Mouse (Mus musculus) midbrain, postnatal 0 days (tissue): Measurements from ENCODE around the gene Gm20708. TPM values are rescaled to one million over a fixed set of nuclear protein-coding genes. Genes with fewer than 3 reads are reported as not detected.
A peak's percentile ranks its signal among the peaks of the same experiment; 100 is the strongest.
"Not testable (repeated sequence)": the region's sequence is repeated elsewhere in the genome, so short reads cannot be mapped to it uniquely, and the experiment has no call there.

ENCODE experiments used
- ATAC-seq: fragments of 200-750 bp; cut with Nextera tagmentation; 2 replicates; pipeline ENCODE4 v1.8.0; 2017; ENCODE audit warnings: moderate number of reproducible peaks, mild to moderate bottlenecking, moderate TSS enrichment, moderate library complexity; ENCODE audit not compliant: low FRiP score
- DNase-seq: peaks from one replicate; pipeline ENCODE4 v3.0.0-alpha.2; 2015; ENCODE audit warnings: low spot score
- H3K27ac ChIP-seq: fragments of 300-500 bp; sonication (generic); 2 replicates; pipeline ENCODE4 v1.5.1; 2014; ENCODE audit warnings: low read depth, mild to moderate bottlenecking, low read length, mixed read lengths
- H3K27me3 ChIP-seq: fragments of 300-500 bp; sonication (generic); 2 replicates; pipeline ENCODE4 v1.6.1; 2014; ENCODE audit warnings: low read length, control low read depth, mixed read lengths; ENCODE audit not compliant: insufficient read depth
- H3K36me3 ChIP-seq: fragments of 300-500 bp; sonication (generic); 2 replicates; pipeline ENCODE4 v1.6.1; 2014; ENCODE audit warnings: low read length, control low read depth, mixed read lengths; ENCODE audit not compliant: insufficient read depth
- H3K4me1 ChIP-seq: fragments of 300-500 bp; sonication (generic); 2 replicates; pipeline ENCODE4 v1.6.1; 2014; ENCODE audit warnings: mild to moderate bottlenecking, control low read depth, antibody characterized with exemption, low read length, mixed read lengths; ENCODE audit not compliant: insufficient read depth
- H3K4me2 ChIP-seq: fragments of 300-500 bp; sonication (generic); 2 replicates; pipeline ENCODE4 v1.6.1; 2014; ENCODE audit warnings: low read depth, mild to moderate bottlenecking, low read length, mixed read lengths; ENCODE audit not compliant: poor library complexity, severe bottlenecking
- H3K4me3 ChIP-seq: fragments of 300-500 bp; sonication (generic); 2 replicates; pipeline ENCODE4 v1.5.1; 2014; ENCODE audit warnings: low read depth, mild to moderate bottlenecking, low read length, moderate library complexity
- H3K9ac ChIP-seq: fragments of 300-500 bp; sonication (generic); replicated peaks from 2 replicates; pipeline ENCODE4 v1.6.1; 2014; ENCODE audit warnings: mild to moderate bottlenecking, low read length, moderate library complexity, mixed read lengths; ENCODE audit not compliant: poor library complexity, severe bottlenecking
- H3K9me3 ChIP-seq: fragments of 300-500 bp; sonication (generic); 2 replicates; pipeline ENCODE4 v1.6.1; 2016; ENCODE audit warnings: low read length, control low read depth
- CTCF ChIP-seq: IDR thresholded peaks from 2 replicates; pipeline ENCODE4 v1.5.1; 2016; ENCODE audit warnings: antibody characterized with exemption, mild to moderate bottlenecking
- WGBS: fragments of 180-500 bp; shearing (Covaris S2); extraction: QIAGEN DNeasy Blood & Tissue Kit; methylation state at CpG from one replicate; pipeline ENCODE4 v1.1.7; 2014; 5-methylcytosine and 5-hydroxymethylcytosine counted together
- polyA plus RNA-seq: library from polyadenylated mRNA; unstranded; fragments of >200 nt; fragmentation: Nextera tagmentation; extraction: Ambion mirVana; gene quantifications from 2 replicates; pipeline ENCODE4 v1.2.1, GENCODE M21; 2015
- total RNA-seq: library from RNA; depleted of rRNA; stranded (reverse); fragments of >200 nt; gene quantifications from 2 replicates; pipeline ENCODE4 v1.2.3, GENCODE M21; 2014

Gene Gm20708
- total and polyA plus RNA-seq, 2 experiments from 2014 or later, result 1.2 TPM; not detected in 1

DNA sequence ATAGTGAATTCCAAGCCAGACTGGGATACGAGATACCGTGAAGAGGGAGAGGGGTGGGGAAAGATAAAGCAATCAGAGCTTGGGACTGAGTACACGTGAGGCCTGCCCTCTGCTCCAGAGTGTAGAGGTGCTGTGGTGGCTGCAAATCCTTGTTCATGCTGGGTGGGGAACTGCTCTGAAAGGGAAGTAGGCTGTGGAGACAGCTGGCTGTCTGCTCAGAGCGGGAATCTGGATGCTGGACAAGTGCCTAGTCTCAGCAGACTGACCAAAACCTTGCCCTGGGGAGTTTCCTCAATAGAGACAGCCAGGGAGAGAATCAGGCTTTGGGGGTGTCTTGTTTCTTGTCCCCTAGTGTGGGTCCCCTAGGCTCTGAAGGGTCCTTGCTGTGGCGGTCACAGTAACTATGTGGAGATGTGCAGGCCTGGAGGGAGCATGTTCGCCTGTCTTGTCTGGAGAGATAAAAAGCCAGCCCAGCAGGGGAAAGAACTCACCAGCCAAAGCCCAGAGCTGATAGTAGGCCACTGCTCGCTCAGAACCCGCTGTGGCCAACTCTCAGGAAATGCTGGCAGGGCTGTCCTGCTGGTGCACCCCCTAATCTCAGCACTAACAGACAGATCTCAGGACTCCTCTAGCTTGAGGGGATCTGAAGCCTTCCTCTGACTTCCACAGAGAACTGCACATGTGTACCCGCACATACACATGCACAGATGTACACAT is 19.6 kb downstream of the Gm20708 start:
- Histone ChIP-seq H3K4me2 (no peak overlapping the region), H3K27ac (no peak overlapping the region), H3K27me3 (no peaks in the 10 kb centered on the region), H3K9me3 (no peaks in the 10 kb centered on the region), H3K9ac (no peak overlapping the region), H3K4me1 (0 out of 2 replicates have a peak, but pooled peaks cover 4% of the 10 kb centered on the region), H3K36me3 (no peaks in the 10 kb centered on the region), H3K4me3 (no peak overlapping the region)
- peak; percentile 64 for DNase-seq
- ATAC-seq, result no peak
- no peak for TF ChIP-seq CTCF
- 50% methylated on average over 9 of the region's 9 CpGs for WGBS

DNA sequence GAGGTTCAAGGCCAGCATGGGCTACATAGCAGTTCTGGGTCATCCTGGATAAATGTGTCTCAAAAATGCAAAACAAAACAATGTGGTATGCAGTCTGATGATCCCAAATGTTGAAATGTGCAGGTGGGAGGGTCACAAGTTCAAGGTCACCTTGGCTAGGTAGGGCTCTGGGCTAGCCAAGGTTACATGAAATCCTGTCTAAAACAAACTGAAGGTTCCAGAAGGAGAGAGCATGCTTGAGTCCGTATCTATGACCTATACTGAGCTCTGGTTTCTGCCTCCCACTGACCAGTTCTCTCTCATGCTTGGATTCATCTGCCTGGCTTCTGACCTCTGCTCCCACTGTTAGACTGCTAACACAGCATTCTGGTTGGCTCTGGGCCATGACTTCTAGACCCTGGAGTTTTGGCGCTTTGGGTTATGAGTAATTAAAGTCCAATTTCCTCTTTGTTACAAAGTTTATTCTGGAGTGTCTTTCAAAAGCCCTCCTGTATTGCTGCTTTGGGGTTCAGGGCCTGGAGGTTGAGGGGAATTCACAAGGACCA is 20.3 kb downstream of the Gm20708 start:
- Histone ChIP-seq H3K4me1 (0 out of 2 replicates have a peak, but pooled peaks cover 4% of the 10 kb centered on the region), H3K4me3 (no peak overlapping the region), H3K4me2 (no peak overlapping the region), H3K9ac (no peak overlapping the region), H3K27ac (no peak overlapping the region), H3K27me3 (no peaks in the 10 kb centered on the region), H3K36me3 (no peaks in the 10 kb centered on the region), H3K9me3 (no peaks in the 10 kb centered on the region)
- WGBS, result 77% methylated on average over 2 of the region's 2 CpGs
- DNase-seq (no peak), ATAC-seq (no peak)
- no peak for TF ChIP-seq CTCF

DNA sequence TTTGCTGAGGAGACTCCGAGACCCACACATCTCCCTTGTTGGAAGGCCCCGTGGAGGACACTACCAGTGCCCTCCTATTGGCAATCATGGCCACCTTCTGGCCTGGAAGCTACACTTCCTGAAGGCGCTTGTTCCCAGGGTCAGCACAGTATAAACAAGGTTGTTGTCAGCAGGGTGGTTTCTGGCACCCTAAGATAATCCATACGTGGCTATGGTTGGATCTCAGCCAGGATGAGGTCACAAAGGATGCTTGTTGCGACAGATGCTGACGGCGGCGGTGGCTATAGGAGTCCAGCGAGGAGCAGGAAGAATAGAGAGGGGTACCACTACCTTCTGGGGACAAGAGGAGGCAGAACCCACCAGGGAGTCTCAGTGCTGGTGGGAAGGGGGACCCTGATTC is 20.9 kb downstream of the Gm20708 start:
- TF ChIP-seq CTCF, result no peak
- Histone ChIP-seq H3K27me3 (no peaks in the 10 kb centered on the region), H3K36me3 (no peaks in the 10 kb centered on the region), H3K9me3 (no peaks in the 10 kb centered on the region), H3K4me1 (0 out of 2 replicates have a peak, but pooled peaks cover under 1% of the 10 kb centered on the region), H3K4me3 (no peak overlapping the region), H3K4me2 (no peak overlapping the region), H3K9ac (no peak overlapping the region), H3K27ac (no peak overlapping the region)
- DNase-seq, result no peak
- WGBS, result 74% methylated on average over 9 of the region's 9 CpGs
- ATAC-seq, result no peak

DNA sequence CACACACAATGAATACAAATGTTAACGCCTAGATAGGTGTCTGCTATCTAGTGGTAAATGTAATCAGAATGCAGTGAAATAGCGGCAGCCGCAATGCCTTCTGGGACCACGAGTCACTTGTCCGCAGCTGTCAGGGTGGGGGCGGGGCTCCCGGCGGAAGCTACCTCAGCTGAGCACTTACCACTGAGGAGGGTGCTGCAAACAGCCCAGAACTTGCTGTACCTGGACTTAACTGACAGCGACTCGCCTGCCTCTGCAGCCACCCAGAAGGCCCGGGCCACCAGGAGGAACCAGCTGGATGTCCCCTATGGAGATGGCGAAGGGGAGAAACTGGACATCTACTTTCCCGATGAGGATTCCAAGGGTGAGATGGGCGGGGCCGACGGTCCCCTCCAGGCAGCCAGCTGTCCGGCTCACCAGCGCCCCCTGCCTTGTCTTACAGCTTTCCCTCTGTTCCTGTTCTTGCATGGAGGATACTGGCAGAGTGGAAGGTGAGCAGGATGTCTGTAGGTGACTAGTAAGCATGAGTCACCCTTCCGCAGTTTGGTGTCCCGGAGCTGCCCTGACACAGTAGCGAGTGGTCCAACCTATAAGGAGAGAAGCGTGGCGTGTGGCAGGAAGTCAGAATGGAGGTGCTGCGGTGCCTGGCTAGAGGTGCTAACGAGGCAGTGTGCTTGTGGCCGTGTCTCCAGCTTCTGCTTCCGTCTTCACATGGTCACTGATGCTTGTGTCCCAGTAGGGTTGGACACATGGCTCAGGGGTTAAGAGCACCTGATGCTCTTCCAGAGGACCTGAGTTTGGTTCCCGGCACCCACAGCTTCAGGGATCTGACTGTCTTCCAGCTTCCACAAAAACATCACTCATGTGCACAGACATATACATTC is 22.9 kb downstream of the Gm20708 start:
- peak overlapping the region; percentile 27 for H3K4me3 ChIP-seq
- WGBS, result 20% methylated on average over 28 of the region's 28 CpGs
- H3K4me1 ChIP-seq, result no peaks in the 10 kb centered on the region
- peak; percentile 70 for DNase-seq
- H3K27ac ChIP-seq, result peak overlapping the region; percentile 51; the same call in 1 of the 2 replicates
- H3K9me3 ChIP-seq, result no peaks in the 10 kb centered on the region
- no peaks in the 10 kb centered on the region for H3K27me3 ChIP-seq
- ATAC-seq, result peak; percentile 75
- peak; percentile 78 for TF ChIP-seq CTCF
- H3K9ac ChIP-seq, result 0 out of 2 replicates have a peak overlapping the region, but pooled peaks have one; percentile 14
- peak overlapping the region; percentile 42 for H3K4me2 ChIP-seq
- no peaks in the 10 kb centered on the region for H3K36me3 ChIP-seq

DNA sequence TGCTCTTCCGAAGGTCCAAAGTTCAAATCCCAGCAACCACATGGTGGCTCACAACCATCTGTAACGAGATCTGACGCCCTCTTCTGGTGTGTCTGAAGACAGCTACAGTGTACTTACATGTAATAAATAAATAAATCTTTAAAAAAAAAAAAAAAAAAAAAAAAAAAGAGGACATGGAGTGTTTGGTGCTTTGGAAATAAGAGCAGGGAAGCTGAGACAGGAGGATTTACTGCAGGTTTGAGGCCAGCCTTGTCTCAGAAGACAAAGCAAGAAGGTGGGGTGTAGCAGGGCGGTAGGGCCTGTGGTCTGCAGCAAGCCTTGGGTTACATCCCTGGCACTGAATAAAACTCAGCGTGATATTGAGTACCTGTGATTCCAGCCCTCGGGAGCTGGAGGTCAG is 24.0 kb downstream of the Gm20708 start:
- 96% methylated on average over 4 of the region's 6 CpGs for WGBS
- H3K27me3 ChIP-seq, H3K9me3 ChIP-seq: not testable (repeated sequence)

DNA sequence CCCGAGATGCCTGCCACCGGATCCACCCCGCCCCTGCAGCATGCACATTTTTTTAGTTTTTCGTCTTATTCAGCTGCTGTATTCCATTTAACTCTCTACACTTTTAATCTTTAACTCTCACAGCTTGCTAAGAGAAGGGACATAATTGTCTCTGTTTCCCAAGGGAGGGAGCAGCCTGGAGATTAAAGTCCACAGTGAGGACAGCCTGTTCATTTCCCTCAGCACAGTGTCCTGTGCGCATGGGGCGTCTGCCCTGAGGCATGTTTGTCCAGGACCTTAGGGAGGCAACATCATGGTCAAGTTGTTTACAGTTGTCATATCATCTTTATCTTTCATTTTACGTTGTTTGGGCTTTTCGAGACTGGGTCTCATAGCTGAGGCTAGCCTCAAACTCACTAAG is 24.6 kb downstream of the Gm20708 start:
- Histone ChIP-seq H3K9me3 (no peaks in the 10 kb centered on the region), H3K4me2 (no peak overlapping the region), H3K27ac (no peak overlapping the region), H3K4me3 (no peak overlapping the region), H3K36me3 (no peaks in the 10 kb centered on the region), H3K9ac (no peak overlapping the region), H3K27me3 (no peaks in the 10 kb centered on the region), H3K4me1 (no peaks in the 10 kb centered on the region)
- WGBS, result 91% methylated on average over 8 of the region's 8 CpGs
- DNase-seq (no peak), ATAC-seq (no peak)
- TF ChIP-seq CTCF, result no peak

More for the DNA sequence above, 24.0 kb downstream of the Gm20708 start:
- H3K4me3 ChIP-seq, H3K36me3 ChIP-seq, H3K4me1 ChIP-seq, DNase-seq, ATAC-seq, H3K27ac ChIP-seq, H3K9ac ChIP-seq, H3K4me2 ChIP-seq: not testable (repeated sequence)
